Mouse (Mus musculus) lung, embryonic 15.5 days (tissue): ENCODE data around the gene Rassf3. TPM values are rescaled to one million over a fixed set of nuclear protein-coding genes. Genes with fewer than 3 reads are reported as not detected.

Source experiments
- ATAC-seq: fragments of 200-750 bp; cut with Nextera tagmentation; 2 replicates; pipeline ENCODE4 v1.8.0; 2017; ENCODE audit warnings: moderate number of reproducible peaks, borderline replicate concordance; ENCODE audit not compliant: low FRiP score, low TSS enrichment; ENCODE audit errors: extremely low read depth
- H3K27ac ChIP-seq: fragments of 300-500 bp; sonication (generic); 2 replicates; pipeline ENCODE4 v1.5.1; 2015; ENCODE audit warnings: moderate library complexity, mild to moderate bottlenecking, inconsistent platforms
- H3K27me3 ChIP-seq: fragments of 300-500 bp; sonication (generic); 2 replicates; pipeline ENCODE4 v1.6.1; 2015; ENCODE audit warnings: inconsistent platforms
- H3K36me3 ChIP-seq: fragments of 300-500 bp; sonication (generic); 2 replicates; pipeline ENCODE4 v1.6.1; 2015; ENCODE audit warnings: inconsistent platforms
- H3K4me1 ChIP-seq: fragments of 300-500 bp; sonication (generic); 2 replicates; pipeline ENCODE4 v1.6.1; 2015; ENCODE audit warnings: inconsistent platforms
- H3K4me2 ChIP-seq: fragments of 300-500 bp; sonication (generic); 2 replicates; pipeline ENCODE4 v1.6.1; 2015; ENCODE audit warnings: inconsistent platforms, mild to moderate bottlenecking, moderate library complexity
- H3K4me3 ChIP-seq: fragments of 300-500 bp; sonication (generic); 2 replicates; pipeline ENCODE4 v1.5.1; 2015; ENCODE audit warnings: mild to moderate bottlenecking, inconsistent platforms
- H3K9ac ChIP-seq: fragments of 300-500 bp; sonication (generic); 2 replicates; pipeline ENCODE4 v1.6.1; 2015; ENCODE audit warnings: inconsistent platforms
- H3K9me3 ChIP-seq: fragments of 300-500 bp; sonication (generic); 2 replicates; pipeline ENCODE4 v1.6.1; 2016; ENCODE audit warnings: inconsistent platforms
- WGBS: fragments of 180-500 bp; shearing (Covaris S2); methylation state at CpG from one replicate; pipeline ENCODE4 v1.1.7; 2015; 5-methylcytosine and 5-hydroxymethylcytosine counted together
- polyA plus RNA-seq: library from polyadenylated mRNA; unstranded; fragments of >200 nt; fragmentation: Nextera tagmentation; extraction: Ambion mirVana; gene quantifications from 2 replicates; pipeline ENCODE4 v1.2.1, GENCODE M21; 2015

The Rassf3 gene
- polyA plus RNA-seq, 1 experiment from 2014 or later = 20.8 TPM

- no peak overlapping the region for H3K9ac ChIP-seq
- no peaks in the 10 kb centered on the region for H3K27me3 ChIP-seq
- no peak overlapping the region for H3K27ac ChIP-seq
- no peak overlapping the region for H3K4me3 ChIP-seq
- H3K4me1 ChIP-seq = peaks cover 43% of the 10 kb centered on the region
- 82% methylated on average over 3 of the region's 3 CpGs for WGBS
- no peak for ATAC-seq
- H3K9me3 ChIP-seq = no peaks in the 10 kb centered on the region
- no peak overlapping the region for H3K4me2 ChIP-seq
- no peaks in the 10 kb centered on the region for H3K36me3 ChIP-seq
These were observed 20.6 kb downstream of the Rassf3 start for GRCm38 (mm10) chr10:121455517-121455916.

GRCm38 (mm10) chr10:121454708-121455475 lies 21.3 kb downstream of the Rassf3 start:
- Histone ChIP-seq H3K4me1 (peaks cover 38% of the 10 kb centered on the region), H3K4me3 (no peak overlapping the region), H3K36me3 (no peaks in the 10 kb centered on the region), H3K27ac (no peak overlapping the region), H3K9ac (no peak overlapping the region), H3K4me2 (no peak overlapping the region), H3K27me3 (no peaks in the 10 kb centered on the region), H3K9me3 (no peaks in the 10 kb centered on the region)
- 57% methylated on average over 6 of the region's 6 CpGs for WGBS
- peak; percentile 42; the same call in 1 of the 2 replicates for ATAC-seq

- Histone ChIP-seq H3K36me3 (no peaks in the 10 kb centered on the region), H3K9ac (no peak overlapping the region), H3K27ac (no peak overlapping the region), H3K4me3 (no peak overlapping the region), H3K4me2 (no peak overlapping the region), H3K27me3 (no peaks in the 10 kb centered on the region), H3K9me3 (no peaks in the 10 kb centered on the region), H3K4me1 (peaks cover 30% of the 10 kb centered on the region)
- 71% methylated on average over 8 of the region's 8 CpGs for WGBS
- no peak for ATAC-seq
These were observed 22.1 kb downstream of the Rassf3 start for GRCm38 (mm10) chr10:121454033-121454432.

- Histone ChIP-seq H3K4me1 (peaks cover 27% of the 10 kb centered on the region), H3K27me3 (no peaks in the 10 kb centered on the region), H3K36me3 (no peaks in the 10 kb centered on the region), H3K9me3 (no peaks in the 10 kb centered on the region), H3K9ac (no peak overlapping the region), H3K4me2 (no peak overlapping the region), H3K4me3 (no peak overlapping the region), H3K27ac (no peak overlapping the region)
- 80% methylated on average over 8 of the region's 8 CpGs for WGBS
- ATAC-seq = no peak
These were observed 30.3 kb downstream of the Rassf3 start for GRCm38 (mm10) chr10:121445808-121446207.

GRCm38 (mm10) chr10:121444198-121444597 lies 31.9 kb downstream of the Rassf3 start:
- Histone ChIP-seq H3K4me1 (peaks cover 43% of the 10 kb centered on the region), H3K36me3 (no peaks in the 10 kb centered on the region), H3K9ac (no peak overlapping the region), H3K27ac (no peak overlapping the region), H3K4me3 (no peak overlapping the region), H3K9me3 (no peaks in the 10 kb centered on the region), H3K27me3 (no peaks in the 10 kb centered on the region), H3K4me2 (no peak overlapping the region)
- ATAC-seq = no peak
- 83% methylated on average over 7 of the region's 7 CpGs for WGBS

GRCm38 (mm10) chr10:121443791-121444190 lies 32.4 kb downstream of the Rassf3 start:
- Histone ChIP-seq H3K4me1 (peaks cover 46% of the 10 kb centered on the region), H3K9ac (no peak overlapping the region), H3K9me3 (no peaks in the 10 kb centered on the region), H3K36me3 (no peaks in the 10 kb centered on the region), H3K4me3 (no peak overlapping the region), H3K4me2 (no peak overlapping the region), H3K27ac (no peak overlapping the region), H3K27me3 (no peaks in the 10 kb centered on the region)
- 78% methylated on average over 9 of the region's 9 CpGs for WGBS
- ATAC-seq = no peak

GRCm38 (mm10) chr10:121439310-121439731 lies 36.8 kb downstream of the Rassf3 start:
- Histone ChIP-seq H3K4me1 (peaks cover 72% of the 10 kb centered on the region), H3K36me3 (no peaks in the 10 kb centered on the region), H3K27me3 (no peaks in the 10 kb centered on the region), H3K4me3 (no peak overlapping the region), H3K27ac (peak overlapping the region; percentile 48), H3K4me2 (no peak overlapping the region), H3K9ac (no peak overlapping the region; the same call in 1 of the 2 replicates), H3K9me3 (no peaks in the 10 kb centered on the region)
- no peak for ATAC-seq
- WGBS = 47% methylated on average over 12 of the region's 12 CpGs

- no peak overlapping the region for H3K27ac ChIP-seq
- H3K27me3 ChIP-seq = no peaks in the 10 kb centered on the region
- no peak overlapping the region for H3K4me3 ChIP-seq
- H3K9ac ChIP-seq = no peak overlapping the region
- peaks cover 82% of the 10 kb centered on the region for H3K4me1 ChIP-seq
- ATAC-seq = no peak
- H3K9me3 ChIP-seq = no peaks in the 10 kb centered on the region
- 63% methylated on average over 6 of the region's 8 CpGs for WGBS
- no peak overlapping the region for H3K4me2 ChIP-seq
- no peaks in the 10 kb centered on the region for H3K36me3 ChIP-seq
These were observed 38.0 kb downstream of the Rassf3 start for GRCm38 (mm10) chr10:121438109-121438508.

- no peak for ATAC-seq
- H3K4me2 ChIP-seq = no peak overlapping the region
- H3K4me3 ChIP-seq = no peak overlapping the region
- 14% methylated on average over 4 of the region's 4 CpGs for WGBS
- H3K36me3 ChIP-seq = no peaks in the 10 kb centered on the region
- no peak overlapping the region for H3K9ac ChIP-seq
- peak overlapping the region; percentile 60 for H3K27ac ChIP-seq
- no peaks in the 10 kb centered on the region for H3K27me3 ChIP-seq
- H3K9me3 ChIP-seq = no peaks in the 10 kb centered on the region
- peaks cover 90% of the 10 kb centered on the region for H3K4me1 ChIP-seq
These were observed 39.5 kb downstream of the Rassf3 start for GRCm38 (mm10) chr10:121436693-121437092.

GRCm38 (mm10) chr10:121436258-121436645 lies 39.9 kb downstream of the Rassf3 start:
- no peaks in the 10 kb centered on the region for H3K9me3 ChIP-seq
- 8% methylated on average over 8 of the region's 8 CpGs for WGBS
- no peaks in the 10 kb centered on the region for H3K36me3 ChIP-seq
- no peaks in the 10 kb centered on the region for H3K27me3 ChIP-seq
- ATAC-seq = no peak
- peaks cover 90% of the 10 kb centered on the region for H3K4me1 ChIP-seq
- peak overlapping the region; percentile 60 for H3K27ac ChIP-seq
- no peak overlapping the region for H3K9ac ChIP-seq
- H3K4me3 ChIP-seq = no peak overlapping the region
- H3K4me2 ChIP-seq = no peak overlapping the region

- Histone ChIP-seq H3K4me1 (peaks cover 94% of the 10 kb centered on the region), H3K27ac (peak overlapping the region; percentile 60), H3K27me3 (no peaks in the 10 kb centered on the region), H3K9me3 (no peaks in the 10 kb centered on the region), H3K9ac (no peak overlapping the region), H3K36me3 (no peaks in the 10 kb centered on the region), H3K4me3 (no peak overlapping the region), H3K4me2 (peak overlapping the region; percentile 16; the same call in 1 of the 2 replicates)
- 49% methylated on average over 28 of the region's 28 CpGs for WGBS
- no peak for ATAC-seq
These were observed 40.4 kb downstream of the Rassf3 start for GRCm38 (mm10) chr10:121435546-121436257.

GRCm38 (mm10) chr10:121434441-121435103 lies 41.6 kb downstream of the Rassf3 start:
- H3K4me1 ChIP-seq = peaks cover 94% of the 10 kb centered on the region
- WGBS = 53% methylated on average over 15 of the region's 15 CpGs

More at GRCm38 (mm10) chr10:121434441-121435103, 41.6 kb downstream of the Rassf3 start:
- ATAC-seq = no peak
- Histone ChIP-seq H3K9ac (no peak overlapping the region), H3K36me3 (no peaks in the 10 kb centered on the region), H3K27ac (peak overlapping the region; percentile 94), H3K9me3 (no peaks in the 10 kb centered on the region), H3K27me3 (no peaks in the 10 kb centered on the region), H3K4me2 (peak overlapping the region; percentile 13; the same call in 1 of the 2 replicates), H3K4me3 (no peak overlapping the region)
